Mouse (Mus musculus): ENCODE measurements around the gene C1qtnf1.

Gene C1qtnf1

DNA sequence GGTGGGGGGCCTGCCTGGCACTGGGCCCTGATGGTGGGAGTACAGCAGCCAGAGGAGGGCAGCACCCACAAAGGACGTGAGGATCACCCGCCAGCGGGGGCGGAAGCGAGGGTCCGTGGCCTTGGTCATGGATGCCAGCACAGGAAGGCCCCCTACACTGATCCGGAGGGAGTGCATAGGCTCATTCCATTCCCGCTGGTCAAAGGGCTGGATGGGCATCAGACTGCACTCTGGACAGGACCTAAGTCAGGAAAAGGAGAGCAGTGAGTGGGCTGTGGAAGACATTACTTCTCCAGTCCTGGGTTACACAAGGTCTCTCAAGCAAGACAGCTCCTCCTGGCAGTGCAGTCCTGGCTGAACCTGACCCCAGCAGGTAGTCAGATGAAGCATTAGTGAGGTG, 16.7 kb upstream of the C1qtnf1 start:
- DNase-seq: no peak

DNA sequence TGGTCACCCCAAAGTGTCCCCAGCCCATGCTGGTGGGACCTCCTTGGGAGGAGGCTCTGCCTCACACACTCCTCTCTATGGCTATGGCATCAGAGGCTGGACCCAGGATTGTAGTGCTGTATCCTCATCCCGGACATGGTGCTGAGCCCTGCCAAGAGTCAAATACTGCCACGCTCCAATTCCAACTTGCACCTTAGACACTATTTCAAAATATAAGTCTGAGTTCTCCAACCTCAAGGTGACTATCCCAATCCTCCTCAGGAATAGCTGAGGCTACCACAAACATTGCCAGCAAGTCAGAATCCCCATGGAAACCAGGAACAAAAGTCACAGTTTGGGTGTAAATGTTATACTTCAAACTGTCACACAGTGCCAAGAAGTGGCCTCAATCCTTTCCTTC, 15.4 kb upstream of the C1qtnf1 start:
- DNase-seq: no peak

DNA sequence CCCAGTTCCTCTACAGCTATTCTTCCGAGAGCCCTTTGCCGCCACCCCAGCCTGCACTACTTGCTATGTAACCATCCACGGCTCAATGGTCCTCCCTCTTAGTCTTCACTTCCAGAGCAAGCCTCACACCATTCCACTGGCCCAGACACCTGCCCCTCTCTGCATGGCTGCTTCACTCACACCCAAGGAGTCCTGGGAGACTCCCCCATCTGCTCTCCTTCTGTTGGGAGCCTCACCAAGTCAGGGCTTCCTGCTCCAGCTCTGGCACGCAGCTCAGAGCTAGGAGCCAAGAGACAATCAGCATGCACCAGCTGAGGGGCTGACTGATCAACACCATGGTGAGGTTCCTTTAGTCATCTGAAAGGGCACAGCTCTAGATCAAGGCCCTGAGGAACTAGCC, 14.9 kb upstream of the C1qtnf1 start:
- DNase-seq: no peak

DNA sequence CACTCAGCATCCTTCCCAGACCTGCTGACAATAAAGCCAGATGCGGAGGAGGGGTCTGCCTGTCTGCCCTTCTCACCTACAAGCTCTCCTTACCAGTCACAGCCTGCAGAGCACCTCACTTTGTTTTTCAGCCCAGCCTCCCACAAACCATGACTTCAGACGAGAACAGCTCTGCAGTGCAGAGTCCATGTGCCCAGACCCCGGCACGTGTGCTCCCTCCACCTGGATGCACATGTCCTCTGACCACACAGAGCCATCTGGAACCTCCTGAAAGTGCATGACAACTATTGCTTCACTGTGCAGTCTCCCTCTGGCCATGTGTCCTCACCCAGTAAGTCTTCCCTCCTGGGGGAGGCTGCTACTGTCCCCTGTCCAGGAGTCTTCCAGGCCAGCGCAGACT, 13.7 kb upstream of the C1qtnf1 start:
- DNase-seq: no peak

DNA sequence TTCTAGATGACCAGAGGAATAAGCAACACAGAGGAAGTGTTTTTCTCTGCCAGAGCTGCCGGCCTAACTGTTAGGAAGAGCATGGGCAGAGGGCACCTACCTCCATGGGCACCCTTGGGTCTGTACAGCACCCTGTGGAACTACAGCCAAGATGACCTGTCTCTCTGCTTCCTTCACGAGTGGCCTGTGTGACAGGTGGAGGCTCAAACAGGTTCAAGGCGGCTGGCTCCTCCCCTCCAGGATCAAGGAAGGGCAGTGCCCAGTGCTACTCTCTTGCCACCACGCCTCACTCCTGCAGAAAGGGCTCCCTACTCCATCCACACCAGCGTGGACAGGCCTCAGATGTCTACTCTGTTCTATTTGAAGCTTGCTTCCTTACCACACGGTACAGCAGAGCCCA, 12.4 kb upstream of the C1qtnf1 start:
- DNase-seq: no peak

DNA sequence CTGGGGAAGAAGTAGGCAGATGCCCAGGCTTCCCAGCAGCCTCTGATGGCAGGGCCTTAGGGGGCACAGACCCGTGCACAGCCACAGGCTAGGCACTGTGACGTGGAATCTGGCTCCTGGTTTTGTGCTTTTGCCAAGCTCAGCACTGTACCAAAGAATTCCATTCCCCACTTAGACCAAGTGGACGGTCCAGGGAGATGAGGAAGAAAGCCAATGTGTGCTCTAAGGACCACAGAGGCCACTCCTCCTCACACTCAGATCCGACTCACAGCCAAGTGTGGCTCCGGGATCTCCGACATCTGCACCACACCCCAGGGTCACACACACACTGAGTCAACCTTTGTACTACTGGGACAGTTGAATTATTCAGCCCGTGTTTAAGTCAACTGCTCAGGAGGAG, 12.0 kb upstream of the C1qtnf1 start:
- no peak for DNase-seq

DNA sequence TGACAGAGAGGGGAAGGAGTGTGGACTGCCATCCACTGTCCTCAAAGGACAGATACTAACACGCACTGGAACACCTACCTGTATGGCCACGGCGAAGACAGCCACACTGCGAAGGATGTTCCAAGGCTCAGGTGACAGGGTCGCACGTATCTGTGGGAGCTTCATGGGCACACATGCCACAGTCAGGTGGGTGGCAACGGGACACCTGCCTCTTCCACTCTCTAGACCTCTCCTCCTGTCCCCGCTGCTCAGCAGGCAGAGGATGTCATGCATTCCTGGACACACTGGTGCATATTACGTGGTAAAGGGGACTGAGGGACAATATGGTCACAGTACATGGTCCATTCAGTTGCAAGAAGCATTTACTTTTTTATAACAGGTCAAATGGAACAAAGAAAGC, 10.5 kb upstream of the C1qtnf1 start:
- no peak for DNase-seq

DNA sequence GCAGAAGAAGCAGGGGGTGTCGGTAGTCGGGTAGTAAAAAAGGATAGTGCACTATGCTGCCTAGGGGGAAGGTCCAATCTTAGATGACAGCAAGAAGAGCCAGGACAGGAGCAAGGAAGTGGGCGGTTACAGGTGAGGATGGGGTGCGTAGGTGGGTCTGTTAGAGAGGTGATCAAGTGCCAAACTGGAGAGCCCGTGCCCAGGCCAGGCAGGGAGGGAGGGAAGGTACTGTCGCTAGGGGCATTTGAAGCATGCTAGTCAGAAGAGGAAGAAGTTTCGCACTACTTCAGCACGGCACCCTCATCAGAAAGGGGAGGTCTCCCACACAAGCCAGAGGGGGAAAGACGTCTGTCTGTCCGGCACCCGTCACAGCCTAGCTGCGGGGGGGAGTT, 9.6 kb upstream of the C1qtnf1 start:
- no peak for DNase-seq

DNA sequence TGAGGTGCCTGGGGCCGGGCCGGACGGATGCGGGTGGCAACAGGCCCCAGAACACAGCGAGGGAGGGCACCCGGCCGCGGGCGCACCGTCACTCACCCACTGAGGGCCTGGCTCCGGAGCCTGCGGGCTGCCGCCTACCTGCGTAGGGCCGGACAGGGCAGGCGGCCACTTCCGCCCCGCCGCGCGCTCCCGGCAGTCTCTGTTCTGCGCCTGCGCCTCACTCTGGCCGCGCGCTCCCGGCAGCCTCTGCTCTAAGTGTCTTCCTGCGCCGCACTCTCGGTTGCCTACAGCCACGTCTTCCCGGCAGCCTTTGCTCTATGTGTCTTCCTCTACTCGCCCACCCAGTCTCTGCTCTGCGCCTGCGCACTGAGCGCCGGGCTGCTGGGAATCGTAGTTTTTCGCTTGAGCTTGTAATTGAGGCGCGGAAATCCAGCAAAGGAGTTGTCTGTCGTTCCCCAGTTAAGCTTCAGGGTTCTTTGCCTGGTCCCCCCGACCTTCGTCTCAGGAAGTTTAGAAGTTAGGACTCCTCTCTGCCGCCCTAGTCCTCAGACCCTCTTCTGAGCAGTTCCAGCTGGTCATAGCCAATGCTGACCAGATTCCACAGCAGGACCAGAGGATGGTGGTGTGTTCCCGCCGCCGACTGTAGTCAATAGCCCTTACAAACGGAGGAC, 9.0 kb upstream of the C1qtnf1 start, which contains the start of gene Cant1:
Cant1 (minus strand) TSS at position 253 of the 671 bp plus-strand sequence.
- peak; percentile 96 for DNase-seq

DNA sequence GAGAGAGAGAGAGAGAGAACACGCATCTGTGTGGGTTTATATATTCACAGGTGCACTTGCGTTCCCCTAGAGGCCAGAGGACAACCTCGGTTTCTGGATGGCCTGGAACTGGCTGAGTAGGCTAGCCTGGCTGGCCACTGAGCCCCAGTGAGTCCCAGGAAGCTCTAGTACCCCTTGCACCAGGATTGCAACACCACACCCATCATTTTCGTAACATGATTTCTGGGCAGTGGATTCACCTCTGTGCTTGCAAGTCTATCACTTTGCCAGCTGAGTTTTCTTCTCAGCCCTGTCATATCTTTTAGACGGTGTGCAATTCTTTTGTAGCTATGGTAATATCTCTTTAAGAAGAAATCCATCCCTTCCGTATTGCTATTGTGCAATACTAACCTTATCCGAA, 7.7 kb upstream of the C1qtnf1 start:
- DNase-seq: no peak

DNA sequence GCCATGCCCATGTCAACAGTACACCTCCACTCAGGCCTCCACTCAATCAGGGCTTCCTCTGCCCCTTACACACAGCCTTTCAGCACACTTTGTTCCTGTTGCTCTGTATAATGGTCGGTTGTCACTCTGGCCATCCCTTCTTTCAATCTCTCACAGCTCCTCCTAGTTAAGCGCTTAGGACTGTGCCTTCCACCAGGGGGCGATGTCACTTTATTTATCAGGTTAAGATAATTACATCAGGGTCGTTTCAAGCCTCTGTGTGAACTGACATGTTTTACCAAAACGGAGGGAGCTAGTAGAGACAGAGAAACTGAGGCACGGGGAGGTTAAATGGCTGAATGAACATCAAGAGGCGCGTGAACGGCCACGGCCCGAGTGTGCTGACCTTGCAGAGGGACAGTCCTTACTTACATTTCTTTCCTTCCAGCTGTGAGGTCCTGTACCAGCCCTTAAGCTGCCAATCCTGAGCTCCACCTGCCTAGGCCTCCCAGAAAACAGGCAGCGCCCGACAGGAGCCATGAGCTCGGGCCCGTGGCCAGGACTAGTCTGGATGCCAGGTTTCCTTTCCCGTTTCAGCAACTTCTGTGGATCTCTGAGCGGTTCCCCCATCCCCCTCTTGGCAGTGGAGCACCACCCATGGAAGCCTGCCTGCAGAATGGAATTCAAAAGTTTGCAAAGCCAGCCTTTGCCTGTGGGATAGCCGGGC, 4.6 kb upstream of the C1qtnf1 start:
- peak; percentile 79 for DNase-seq

DNA sequence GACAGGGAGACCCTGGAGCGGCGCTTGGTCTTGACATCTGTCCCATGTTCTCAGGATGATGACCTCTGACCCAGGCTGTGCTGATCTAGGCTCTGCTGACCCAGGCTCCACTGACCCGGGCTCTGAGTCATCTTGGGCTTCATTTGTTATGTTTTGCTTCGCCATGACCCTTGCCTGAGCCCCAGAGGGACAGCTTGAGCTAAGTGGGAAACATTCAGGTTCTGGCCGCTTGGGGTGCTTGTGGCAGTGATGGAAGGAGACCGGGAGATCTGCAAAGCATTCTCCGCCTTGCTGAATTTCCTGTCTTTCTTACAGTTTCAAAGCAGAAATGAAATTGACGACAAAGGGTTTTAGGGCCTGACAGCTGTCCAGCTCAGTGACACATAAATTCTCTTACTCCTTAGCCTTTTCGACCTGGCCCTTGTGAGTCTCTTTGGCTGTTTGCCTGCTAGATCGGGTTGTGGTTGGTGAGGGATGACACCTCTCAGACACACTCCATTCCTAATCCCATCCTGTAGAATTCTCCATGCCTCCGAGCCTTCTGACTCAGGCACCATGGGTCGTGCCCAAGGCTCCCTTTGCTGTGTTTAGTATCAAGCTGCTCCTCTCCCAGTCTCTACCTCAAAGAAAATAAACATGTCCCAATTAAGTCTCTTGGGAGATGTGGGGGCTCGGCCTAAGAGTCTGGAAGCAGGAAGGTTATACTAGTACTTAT, 3.2 kb upstream of the C1qtnf1 start:
- no peak for DNase-seq

DNA sequence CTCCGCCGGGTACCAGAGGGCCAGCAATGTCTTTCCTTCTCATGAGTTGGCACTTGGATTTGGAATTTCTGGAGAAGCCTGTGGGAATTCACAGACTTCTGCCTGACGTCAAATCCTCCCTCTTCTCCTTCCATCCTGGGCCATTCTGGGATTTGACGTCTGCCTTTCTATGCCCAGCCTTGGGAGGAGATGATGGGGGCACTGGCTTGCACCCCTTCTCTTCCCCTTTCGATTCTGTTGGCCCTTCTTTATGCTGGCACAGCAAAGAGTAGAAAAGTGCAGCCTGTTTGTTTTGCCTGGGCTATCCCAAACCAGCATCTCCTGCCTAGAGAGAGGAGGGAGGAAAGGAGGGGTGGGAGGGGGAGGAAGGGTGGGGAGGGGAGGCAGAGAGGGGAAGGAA, 1.2 kb upstream of the C1qtnf1 start:
- no peak for DNase-seq

DNA sequence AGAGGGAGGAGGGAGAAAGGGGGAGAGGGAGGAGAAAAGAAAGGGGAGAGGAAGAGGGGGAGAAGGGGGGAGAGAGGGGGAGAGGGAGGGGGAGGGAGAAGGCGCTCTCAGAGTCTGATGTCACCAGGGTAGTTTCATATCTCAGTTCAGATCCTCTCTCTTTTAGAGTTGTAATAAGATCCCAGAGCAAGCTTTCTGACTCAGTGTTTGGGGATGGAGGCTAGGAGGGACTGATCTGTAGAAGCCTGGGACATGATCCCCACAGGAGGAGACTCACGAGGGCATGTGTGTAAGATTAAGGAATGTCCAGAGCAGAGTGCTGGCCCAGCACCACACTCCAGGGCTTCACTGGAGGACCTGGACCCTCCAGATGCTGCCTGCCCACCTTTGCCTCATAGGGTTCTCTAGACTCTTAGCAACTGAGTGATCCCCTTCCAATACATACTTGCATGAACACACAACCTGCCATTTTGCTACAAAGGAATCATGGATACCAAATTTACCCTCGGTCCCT, 680 bp upstream of the C1qtnf1 start:
- no peak for DNase-seq

DNA sequence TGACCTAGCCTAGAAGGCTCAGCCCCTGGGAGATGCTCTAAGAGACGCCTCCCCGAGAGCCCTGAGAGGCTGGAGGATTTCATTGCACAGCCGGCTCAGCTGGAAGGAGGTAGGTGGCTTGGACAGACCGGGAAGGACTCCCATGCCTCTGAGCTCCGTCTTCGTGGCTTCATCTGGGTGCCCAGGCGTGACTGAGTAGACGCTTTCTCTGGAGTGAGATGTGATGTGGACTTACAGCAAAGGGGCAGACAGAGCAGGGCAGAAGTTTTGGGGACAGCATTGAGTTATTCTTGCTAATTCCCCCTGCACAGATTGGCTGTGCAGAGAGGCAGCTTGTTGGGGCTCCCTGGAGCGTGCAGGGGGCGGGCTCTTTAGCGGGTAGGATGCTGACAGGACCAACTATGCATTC, 461 bp downstream of the C1qtnf1 start:
- DNase-seq: peak; percentile 21

DNA sequence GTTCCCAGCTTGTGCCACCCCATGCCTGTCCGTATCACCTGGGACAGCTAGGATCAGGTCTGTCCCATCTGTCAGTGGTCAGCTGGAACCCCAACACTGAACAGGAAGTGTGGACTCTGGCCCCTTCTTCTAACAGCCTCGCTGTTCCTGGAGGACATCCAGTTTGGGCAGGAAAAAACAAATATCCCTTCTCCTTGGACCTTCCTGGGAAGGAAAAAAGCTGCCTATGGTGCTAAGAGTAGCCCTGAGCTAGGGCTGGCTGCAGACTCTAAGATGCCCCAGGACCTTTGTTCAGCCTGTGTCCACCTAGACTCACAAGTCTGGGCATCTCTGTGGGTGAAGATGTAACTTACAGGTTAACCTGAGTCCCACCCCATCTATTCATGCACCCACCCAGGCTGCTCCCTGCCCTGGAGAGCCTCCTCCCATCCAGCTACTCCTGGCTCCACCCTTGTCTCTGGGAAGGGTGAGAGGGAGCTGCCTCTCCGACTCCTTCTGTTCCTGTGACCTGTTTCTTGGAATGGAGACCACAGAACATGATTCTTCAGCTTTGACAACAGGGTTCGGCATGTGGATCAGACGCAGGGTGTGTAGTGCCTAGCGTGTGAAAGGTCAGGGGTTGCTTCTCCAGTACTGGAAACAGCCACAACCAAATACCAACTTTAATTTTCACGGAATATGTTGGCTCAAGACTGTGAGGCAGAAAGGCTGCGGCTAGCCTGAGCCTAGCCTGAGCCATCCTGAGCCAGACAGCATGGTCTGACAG, 1.1 kb downstream of the C1qtnf1 start:
- DNase-seq: no peak

DNA sequence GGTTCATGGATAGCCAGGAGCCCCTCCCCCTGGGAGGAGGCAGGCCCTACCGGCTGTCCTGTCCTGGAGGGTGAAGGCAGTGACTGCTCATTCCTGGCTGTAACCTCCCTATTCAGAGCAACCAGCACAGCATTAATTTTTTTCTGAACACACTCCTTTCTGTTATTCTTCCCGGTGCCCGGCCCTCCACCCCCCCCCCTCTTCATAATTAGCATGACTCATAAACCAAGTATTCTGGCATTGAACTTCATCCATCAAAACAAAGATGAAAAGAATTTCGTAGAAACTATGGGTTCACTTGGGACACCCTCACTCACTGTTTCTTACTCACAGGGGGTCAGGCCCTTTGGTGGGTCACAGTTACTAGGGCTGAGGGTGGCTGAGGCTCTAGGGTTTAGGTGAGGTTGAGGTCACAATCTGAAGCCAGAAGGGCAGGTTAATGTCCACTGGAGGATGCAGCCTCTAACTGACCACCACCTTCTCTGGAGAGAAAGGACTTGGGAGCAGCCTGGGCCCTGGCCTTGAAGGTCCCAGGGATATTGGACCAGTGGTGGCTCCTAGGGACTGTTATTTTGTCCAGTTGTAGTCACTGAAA, 2.4 kb downstream of the C1qtnf1 start:
- DNase-seq: no peak

DNA sequence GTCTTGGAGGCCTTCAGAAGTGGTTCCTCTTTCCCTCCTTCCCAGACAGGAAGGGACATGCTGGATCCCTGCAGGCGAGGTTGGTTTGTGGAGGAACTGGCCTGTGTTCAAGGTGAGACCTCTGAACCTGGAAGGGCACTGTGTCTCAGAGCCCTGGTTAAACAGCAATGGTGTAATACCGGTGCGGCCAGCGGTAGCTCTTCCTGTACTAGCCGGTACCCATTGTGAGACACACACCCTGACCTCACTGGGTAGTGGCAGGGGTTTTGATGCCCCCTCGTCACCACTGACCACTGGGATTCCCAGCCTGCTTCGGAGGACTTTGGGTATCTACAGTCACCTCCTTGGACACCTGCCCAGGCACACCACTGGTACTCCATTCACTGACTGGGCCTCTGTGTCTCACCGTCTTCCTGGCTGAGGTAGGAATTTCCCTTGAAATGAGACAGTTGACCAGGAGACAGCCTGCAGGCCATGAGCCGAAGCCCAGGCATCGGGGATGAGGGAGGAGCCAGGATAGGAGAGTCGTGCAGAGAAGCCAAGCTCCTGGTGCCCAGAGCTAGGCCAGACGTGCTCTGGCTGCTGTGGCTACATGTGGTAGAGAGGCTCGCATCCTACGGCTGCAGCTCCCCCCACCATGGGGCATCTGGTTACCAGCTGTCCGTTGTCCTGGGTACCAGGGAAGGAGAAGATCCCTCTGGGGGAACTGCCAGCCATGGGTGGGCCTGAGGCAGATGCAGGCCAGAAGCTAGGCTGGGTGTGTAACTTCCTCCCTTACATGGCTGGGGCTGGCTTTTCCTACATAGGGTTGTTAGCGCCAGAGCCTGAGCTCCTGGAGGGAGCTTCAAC, 3.3 kb downstream of the C1qtnf1 start:
- no peak for DNase-seq

DNA sequence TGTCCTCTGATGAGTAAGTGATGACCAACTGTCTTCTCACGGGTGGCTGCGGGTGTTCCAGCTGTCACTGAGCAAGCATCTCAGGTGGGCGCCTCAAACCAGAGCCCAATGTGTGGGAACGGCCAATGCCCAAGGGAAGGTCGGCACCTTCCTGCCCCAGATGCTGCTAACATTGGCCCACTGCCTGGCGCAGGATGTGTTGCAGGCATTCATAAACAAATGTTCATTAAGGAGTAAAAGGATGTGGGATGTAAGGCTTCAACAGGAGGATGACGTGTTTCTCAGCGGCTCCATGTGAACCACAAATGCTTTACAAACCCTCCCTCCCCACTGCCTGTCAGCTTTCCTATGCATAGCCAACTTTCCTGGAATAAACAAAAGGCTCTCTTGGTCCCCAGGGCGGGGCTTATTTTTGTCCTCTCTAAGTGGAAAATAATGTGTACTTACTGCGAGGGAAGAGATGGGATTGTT, 5.4 kb downstream of the C1qtnf1 start:
- no peak for DNase-seq

DNA sequence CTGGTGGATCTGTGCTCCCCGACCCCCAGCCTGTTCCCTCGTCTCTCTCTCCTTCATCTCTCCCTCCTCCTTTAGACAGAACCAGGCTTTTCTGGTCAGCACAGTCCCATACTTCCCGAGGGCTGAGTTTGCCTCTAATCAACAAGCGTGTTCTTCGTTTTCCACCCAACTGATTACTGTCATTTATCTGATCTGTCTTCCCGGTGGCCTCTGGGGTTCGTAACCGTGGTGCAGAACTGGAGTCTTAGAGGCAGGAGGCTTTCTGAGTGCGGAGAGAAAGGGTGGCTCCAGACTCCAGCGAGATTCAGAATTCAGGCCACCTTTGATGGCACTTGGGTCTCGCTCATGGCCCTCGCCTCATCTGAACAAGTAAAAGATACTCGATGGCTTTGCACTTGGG, 6.1 kb downstream of the C1qtnf1 start:
- no peak for DNase-seq

DNA sequence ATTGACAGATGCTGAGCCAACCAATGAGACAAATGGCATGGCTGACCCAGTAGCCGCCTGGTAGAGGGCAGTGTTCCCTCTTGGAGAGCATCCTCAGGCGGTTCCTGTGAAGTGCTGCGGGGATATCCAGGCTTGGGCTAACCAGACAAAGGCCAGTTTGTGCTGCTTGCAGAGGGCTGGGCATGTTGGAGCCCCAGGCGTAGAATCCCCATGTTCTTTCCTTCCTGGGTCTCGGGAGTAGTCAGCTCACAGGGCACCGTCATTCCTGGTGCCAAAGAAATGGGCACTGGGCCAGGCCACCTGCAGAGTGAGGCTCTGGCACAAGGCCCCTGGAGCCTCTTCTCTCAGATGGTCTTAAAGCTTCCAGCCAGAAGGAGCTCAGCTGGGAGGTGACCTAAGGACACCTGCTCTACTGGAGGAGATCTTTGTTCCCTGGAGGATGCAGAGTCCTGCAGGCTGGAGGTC, 8.5 kb downstream of the C1qtnf1 start:
- DNase-seq: no peak
